ENCODE assay signal across 11 mouse cellular contexts in the genomic region with DNA sequence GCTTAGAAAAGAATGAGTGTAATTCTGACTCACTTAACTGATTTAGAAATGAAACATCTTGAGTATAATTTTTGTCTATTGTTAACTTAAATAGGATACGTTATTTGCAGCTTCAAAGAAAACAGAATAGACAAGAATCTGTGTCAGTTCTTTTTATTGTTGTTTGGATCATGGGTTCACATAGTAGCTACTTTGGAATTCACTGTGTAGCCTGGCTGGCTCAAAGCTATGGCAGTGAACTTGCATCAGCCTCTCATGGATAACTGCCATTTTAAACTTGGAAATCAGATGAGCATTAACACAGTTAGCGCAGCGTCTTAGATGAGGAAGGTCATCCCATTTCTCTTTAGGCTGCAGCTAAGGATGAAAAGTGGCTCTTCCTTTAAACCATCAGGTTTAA. TPM values are rescaled to one million over a fixed set of nuclear protein-coding genes. Genes with fewer than 3 reads are reported as not detected.
DNase-seq lines count a peak whose midpoint lies in the region; ATAC-seq lines count a peak whose summit lies in the region.
"Had no signal": no experiment of that assay in that cellular context is flagged by ENCODE, and none has a peak within 500 bp of the region (broad histone marks: within the 10 kb centered on the region; RNA-seq: fewer than 3 reads in every experiment).

No protein-coding gene starts in this region.

- 0 out of 2 replicates have a peak overlapping the region, but pooled peaks have one; percentile 21 for H3K4me2 ChIP-seq in heart, embryonic 14.5 days (ENCODE audit: low read length)
- peak overlapping the region; percentile 18; the same call in 1 of the 2 replicates for H3K4me2 ChIP-seq in lung, embryonic 15.5 days
- peak overlapping the region; percentile 76 for H3K4me2 ChIP-seq in hindbrain, embryonic 14.5 days (replicated peaks)
- peak overlapping the region; percentile 80 for H3K4me2 ChIP-seq in neural tube, embryonic 13.5 days

- H3K9me3 ChIP-seq in heart, embryonic 14.5 days (ENCODE audit: control insufficient read depth, low read length) = no peaks in the 10 kb centered on the region
- H3K9me3 ChIP-seq in lung, embryonic 15.5 days = no peaks in the 10 kb centered on the region
- no peaks in the 10 kb centered on the region for H3K9me3 ChIP-seq in hindbrain, embryonic 14.5 days (ENCODE audit: control insufficient read depth, low read length)
- no peaks in the 10 kb centered on the region for H3K9me3 ChIP-seq in neural tube, embryonic 13.5 days

- no peak for DNase-seq in heart, postnatal 4 days
- no peak for DNase-seq in lung, adult 18-20 months
- DNase-seq in hindbrain, embryonic 14.5 days (ENCODE audit: low spot score) = no peak
- DNase-seq in testis, postnatal 10 days (ENCODE audit: low spot score) = no peak
- no peak for DNase-seq in urinary bladder, adult 2 months (ENCODE audit: low spot score)
- DNase-seq: heart, adult 2 months; right cerebral cortex, postnatal 4 days; thymus, adult 18-20 months had no signal

- H3K4me3 ChIP-seq in heart, embryonic 14.5 days (ENCODE audit: control insufficient read depth in 1 of 2, insufficient read depth in 1 of 2, low read depth in 1 of 2, low read length in 2 of 2) = no peak overlapping the region
- H3K4me3 ChIP-seq in lung, embryonic 15.5 days = no peak overlapping the region
- H3K4me3 ChIP-seq in hindbrain, embryonic 14.5 days (replicated peaks; ENCODE audit: low read length) = no peak overlapping the region
- H3K4me3 ChIP-seq in neural tube, embryonic 13.5 days = peak overlapping the region; percentile 8; the same call in 1 of the 2 replicates

- peaks cover 0 to 15% of the 10 kb centered on the region in 2 experiments; a peak in 3 of 4 replicates for H3K4me1 ChIP-seq in heart, embryonic 14.5 days (ENCODE audit: control insufficient read depth in 2 of 2, insufficient read depth in 2 of 2, low read length in 2 of 2)
- H3K4me1 ChIP-seq in lung, embryonic 15.5 days = peaks cover 20% of the 10 kb centered on the region
- peaks cover 31% of the 10 kb centered on the region for H3K4me1 ChIP-seq in hindbrain, embryonic 14.5 days (replicated peaks; ENCODE audit: control insufficient read depth, insufficient read depth, low read length)
- peaks cover 57% of the 10 kb centered on the region for H3K4me1 ChIP-seq in neural tube, embryonic 13.5 days (replicated peaks)

- 90% methylated on average over 3 of the region's 3 CpGs for WGBS in heart, embryonic 14.5 days
- WGBS in lung, embryonic 15.5 days = 78% methylated on average over 3 of the region's 3 CpGs
- WGBS in hindbrain, embryonic 14.5 days = 83% methylated on average over 3 of the region's 3 CpGs
- 89% methylated on average over 3 of the region's 3 CpGs for WGBS in neural tube, embryonic 13.5 days

- H3K27ac ChIP-seq in heart, embryonic 14.5 days (replicated peaks in 1 of 2; ENCODE audit: control insufficient read depth in 1 of 2, insufficient read depth in 1 of 2, low read depth in 2 of 2, low read length in 2 of 2) = no peak overlapping the region
- H3K27ac ChIP-seq in lung, embryonic 15.5 days = no peak overlapping the region
- H3K27ac ChIP-seq in hindbrain, embryonic 14.5 days = no peak overlapping the region
- H3K27ac ChIP-seq in neural tube, embryonic 13.5 days (replicated peaks) = no peak overlapping the region
- H3K27ac ChIP-seq: heart, adult 2 months had no signal

- H3K27me3 ChIP-seq in heart, embryonic 14.5 days (ENCODE audit: control insufficient read depth, insufficient read depth, low read length) = no peaks in the 10 kb centered on the region
- H3K27me3 ChIP-seq in lung, embryonic 15.5 days = no peaks in the 10 kb centered on the region
- H3K27me3 ChIP-seq in hindbrain, embryonic 14.5 days (ENCODE audit: control insufficient read depth, insufficient read depth, low read length) = no peaks in the 10 kb centered on the region
- H3K27me3 ChIP-seq in neural tube, embryonic 13.5 days = no peaks in the 10 kb centered on the region

- peaks cover 38% of the 10 kb centered on the region for H3K36me3 ChIP-seq in heart, embryonic 14.5 days (ENCODE audit: control insufficient read depth, insufficient read depth, low read length)
- peaks cover 14% of the 10 kb centered on the region for H3K36me3 ChIP-seq in lung, embryonic 15.5 days
- peaks cover 25% of the 10 kb centered on the region for H3K36me3 ChIP-seq in hindbrain, embryonic 14.5 days (replicated peaks; ENCODE audit: control insufficient read depth, insufficient read depth)
- peaks cover 25% of the 10 kb centered on the region for H3K36me3 ChIP-seq in neural tube, embryonic 13.5 days

- H3K9ac ChIP-seq in heart, embryonic 14.5 days (ENCODE audit: low read length) = no peak overlapping the region
- no peak overlapping the region for H3K9ac ChIP-seq in lung, embryonic 15.5 days
- peak overlapping the region; percentile 35; the same call in 1 of the 2 replicates for H3K9ac ChIP-seq in hindbrain, embryonic 14.5 days
- H3K9ac ChIP-seq in neural tube, embryonic 13.5 days = peak overlapping the region; percentile 52

- no peak for ATAC-seq in heart, embryonic 14.5 days (ENCODE audit: insufficient number of reproducible peaks, insufficient read depth, low FRiP score, low read depth)
- ATAC-seq in lung, embryonic 15.5 days (ENCODE audit: borderline replicate concordance, extremely low read depth, low FRiP score, low TSS enrichment) = no peak
- ATAC-seq in hindbrain, embryonic 14.5 days (ENCODE audit: low FRiP score) = no peak
- no peak for ATAC-seq in neural tube, embryonic 13.5 days (ENCODE audit: low read depth)

RNA-seq across cellular contexts. Expression of gene Zfc3h1, which starts 3.1 kb away (rescaled TPM):
- polyA plus RNA-seq in heart, embryonic 14.5 days (2014; fragmentation: Nextera tagmentation; extraction: Ambion mirVana) = 18.8 and 19.1 TPM in 2 replicates
- 10 to 100 TPM; 23.1 to 23.5 TPM for total RNA-seq in heart, postnatal 4 days (2021)
- polyA plus RNA-seq in lung, embryonic 15.5 days (2015; fragmentation: Nextera tagmentation; extraction: Ambion mirVana) = 16.2 and 18.6 TPM in 2 replicates
- polyA plus RNA-seq in hindbrain, embryonic 14.5 days (2014; fragmentation: Nextera tagmentation; extraction: Ambion mirVana) = 21.2 and 24.4 TPM in 2 replicates
- 17.3 and 17.7 TPM in 2 replicates for polyA plus RNA-seq in neural tube, embryonic 13.5 days (2015; fragmentation: Nextera tagmentation; extraction: Ambion mirVana)
- polyA plus RNA-seq in urinary bladder, adult 2 months (2012; rRNA removed) = 82.9 and 116 TPM in 2 replicates

RNA-seq across cellular contexts. Expression of gene Thap2, which starts 3.6 kb away (rescaled TPM):
- 8.1 and 14.1 TPM in 2 replicates for polyA plus RNA-seq in heart, embryonic 14.5 days (2014; fragmentation: Nextera tagmentation; extraction: Ambion mirVana)
- total RNA-seq in heart, postnatal 4 days (2021) = 1 to 10 TPM; 4.5 to 6.7 TPM
- polyA plus RNA-seq in lung, embryonic 15.5 days (2015; fragmentation: Nextera tagmentation; extraction: Ambion mirVana) = 17.9 and 19.5 TPM in 2 replicates
- polyA plus RNA-seq in hindbrain, embryonic 14.5 days (2014; fragmentation: Nextera tagmentation; extraction: Ambion mirVana) = 16.5 and 16.6 TPM in 2 replicates
- 25.6 and 31.7 TPM in 2 replicates for polyA plus RNA-seq in neural tube, embryonic 13.5 days (2015; fragmentation: Nextera tagmentation; extraction: Ambion mirVana)
- polyA plus RNA-seq in urinary bladder, adult 2 months (2012; rRNA removed) = 9.9 and 11.1 TPM in 2 replicates

RNA-seq across cellular contexts. Expression of gene Tmem19, which starts 25.6 kb away (rescaled TPM):
- polyA plus RNA-seq in heart, embryonic 14.5 days (2014; fragmentation: Nextera tagmentation; extraction: Ambion mirVana) = 24.3 and 30.1 TPM in 2 replicates
- total RNA-seq in heart, postnatal 4 days (2021) = 10 to 100 TPM; 17.5 to 17.6 TPM
- 23.2 and 29.3 TPM in 2 replicates for polyA plus RNA-seq in lung, embryonic 15.5 days (2015; fragmentation: Nextera tagmentation; extraction: Ambion mirVana)
- 42.0 and 42.8 TPM in 2 replicates for polyA plus RNA-seq in hindbrain, embryonic 14.5 days (2014; fragmentation: Nextera tagmentation; extraction: Ambion mirVana)
- 34.8 and 40.5 TPM in 2 replicates for polyA plus RNA-seq in neural tube, embryonic 13.5 days (2015; fragmentation: Nextera tagmentation; extraction: Ambion mirVana)
- 18.8 and 19.4 TPM in 2 replicates for polyA plus RNA-seq in urinary bladder, adult 2 months (2012; rRNA removed)

Comparison
In these comparisons a context has a peak if more than half of its experiments do, and no peak if none do; other contexts are left out.
1. H3K4me2 ChIP-seq: peak in every context shown above with its lines; median percentile 80 in neural tube, embryonic 13.5 days; 76 in hindbrain, embryonic 14.5 days; 21 in heart, embryonic 14.5 days; 18 in lung, embryonic 15.5 days.
2. H3K9ac ChIP-seq: peak in hindbrain, embryonic 14.5 days (single experiment) and neural tube, embryonic 13.5 days (single experiment); none in heart, embryonic 14.5 days (single experiment) and lung, embryonic 15.5 days (single experiment).